Mouse (Mus musculus) liver, embryonic 16.5 days (tissue): Measurements from ENCODE around the gene Epha4. TPM values are rescaled to one million over a fixed set of nuclear protein-coding genes. Genes with fewer than 3 reads are reported as not detected.

ENCODE experiments used
- ATAC-seq: fragments of 200-750 bp; cut with Nextera tagmentation; 2 replicates; pipeline ENCODE4 v1.8.0; 2017; ENCODE audit warnings: low read depth, mild to moderate bottlenecking, moderate number of reproducible peaks, moderate library complexity
- H3K27ac ChIP-seq: fragments of 300-500 bp; sonication (generic); 2 replicates; pipeline ENCODE4 v1.5.1; 2014; ENCODE audit warnings: mild to moderate bottlenecking, low read length
- H3K27me3 ChIP-seq: fragments of 300-500 bp; sonication (generic); 2 replicates; pipeline ENCODE4 v1.6.1; 2014; ENCODE audit warnings: low read depth, low read length, mixed read lengths; ENCODE audit not compliant: control insufficient read depth, insufficient read depth
- H3K36me3 ChIP-seq: fragments of 300-500 bp; sonication (generic); 2 replicates; pipeline ENCODE4 v1.6.1; 2014; ENCODE audit warnings: mild to moderate bottlenecking; ENCODE audit not compliant: control insufficient read depth, insufficient read depth
- H3K4me1 ChIP-seq: fragments of 300-500 bp; sonication (generic); 2 replicates; pipeline ENCODE4 v1.6.1; 2014; ENCODE audit warnings: low read depth, low read length, mixed read lengths; ENCODE audit not compliant: control insufficient read depth
- H3K4me2 ChIP-seq: fragments of 300-500 bp; sonication (generic); 2 replicates; pipeline ENCODE4 v1.6.1; 2014; ENCODE audit warnings: low read depth, low read length, mixed read lengths
- H3K4me3 ChIP-seq: fragments of 300-500 bp; sonication (generic); 2 replicates; pipeline ENCODE4 v1.5.1; 2014; ENCODE audit warnings: low read depth, mild to moderate bottlenecking, low read length
- H3K9ac ChIP-seq: fragments of 300-500 bp; sonication (generic); 2 replicates; pipeline ENCODE4 v1.6.1; 2014; ENCODE audit warnings: low read depth, low read length
- H3K9me3 ChIP-seq: fragments of 300-500 bp; sonication (generic); replicated peaks from 2 replicates; pipeline ENCODE4 v1.6.1; 2016; ENCODE audit warnings: low read length; ENCODE audit not compliant: control insufficient read depth
- WGBS: fragments of 180-500 bp; shearing (Covaris S2); extraction: QIAGEN DNeasy Blood & Tissue Kit; methylation state at CpG from one replicate; pipeline ENCODE4 v1.1.7; 2014; ENCODE audit not compliant: insufficient replicate concordance; 5-methylcytosine and 5-hydroxymethylcytosine counted together
- polyA plus RNA-seq: library from polyadenylated mRNA; unstranded; fragments of >200 nt; fragmentation: Nextera tagmentation; extraction: Ambion mirVana; gene quantifications from 2 replicates; pipeline ENCODE4 v1.2.1, GENCODE M21; 2015

The Epha4 gene
- polyA plus RNA-seq, 1 experiment from 2014 or later = 0.30 TPM

GRCm38 (mm10) chr1:77435045-77435444 lies 79.8 kb downstream of the Epha4 start:
- ATAC-seq = no peak
- Histone ChIP-seq H3K36me3 (no peaks in the 10 kb centered on the region), H3K27me3 (no peaks in the 10 kb centered on the region), H3K4me3 (no peak overlapping the region), H3K9me3 (no peaks in the 10 kb centered on the region), H3K4me2 (no peak overlapping the region), H3K4me1 (no peaks in the 10 kb centered on the region), H3K27ac (no peak overlapping the region), H3K9ac (no peak overlapping the region)
- WGBS = 31% methylated on average over 4 of the region's 4 CpGs

GRCm38 (mm10) chr1:77433148-77433547 lies 81.7 kb downstream of the Epha4 start:
- no peak overlapping the region for H3K27ac ChIP-seq
- WGBS = 74% methylated on average over 3 of the region's 3 CpGs
- H3K36me3 ChIP-seq = no peaks in the 10 kb centered on the region
- H3K4me3 ChIP-seq = no peak overlapping the region
- no peaks in the 10 kb centered on the region for H3K27me3 ChIP-seq
- ATAC-seq = no peak
- H3K4me1 ChIP-seq = no peaks in the 10 kb centered on the region
- H3K9me3 ChIP-seq = no peaks in the 10 kb centered on the region
- no peak overlapping the region for H3K9ac ChIP-seq
- no peak overlapping the region for H3K4me2 ChIP-seq

DNA sequence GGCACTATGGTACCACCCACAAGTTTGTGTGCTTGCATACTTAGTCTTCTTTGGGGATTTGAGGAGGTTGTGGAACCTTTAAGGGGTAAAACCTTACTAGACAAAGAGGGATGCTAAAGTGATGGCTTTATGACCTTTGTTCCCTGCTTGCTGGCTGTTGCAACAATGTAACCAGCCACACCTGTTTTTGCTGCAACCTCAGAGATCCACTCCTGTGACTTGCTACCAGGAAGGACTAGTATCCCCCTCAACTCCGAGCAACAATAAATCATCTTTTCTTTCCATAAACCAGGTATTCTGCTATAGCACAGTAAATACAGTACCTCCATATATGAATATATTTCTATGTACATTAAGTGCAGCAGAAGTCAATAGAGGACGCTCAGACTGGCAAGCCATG lies 82.4 kb downstream of the Epha4 start:
- Histone ChIP-seq H3K36me3 (no peaks in the 10 kb centered on the region), H3K4me3 (no peak overlapping the region), H3K9ac (no peak overlapping the region), H3K27me3 (no peaks in the 10 kb centered on the region), H3K4me2 (no peak overlapping the region), H3K4me1 (no peaks in the 10 kb centered on the region), H3K27ac (no peak overlapping the region), H3K9me3 (no peaks in the 10 kb centered on the region)
- no peak for ATAC-seq
- WGBS = 60% methylated on average over 2 of the region's 2 CpGs

GRCm38 (mm10) chr1:77429174-77429573 lies 85.7 kb downstream of the Epha4 start:
- no peak overlapping the region for H3K27ac ChIP-seq
- no peak overlapping the region for H3K4me2 ChIP-seq
- H3K9me3 ChIP-seq = no peaks in the 10 kb centered on the region
- H3K4me3 ChIP-seq = no peak overlapping the region
- no peak for ATAC-seq
- no peak overlapping the region for H3K9ac ChIP-seq
- WGBS = 72% methylated on average over 6 of the region's 6 CpGs
- no peaks in the 10 kb centered on the region for H3K27me3 ChIP-seq
- no peaks in the 10 kb centered on the region for H3K4me1 ChIP-seq
- H3K36me3 ChIP-seq = no peaks in the 10 kb centered on the region

DNA sequence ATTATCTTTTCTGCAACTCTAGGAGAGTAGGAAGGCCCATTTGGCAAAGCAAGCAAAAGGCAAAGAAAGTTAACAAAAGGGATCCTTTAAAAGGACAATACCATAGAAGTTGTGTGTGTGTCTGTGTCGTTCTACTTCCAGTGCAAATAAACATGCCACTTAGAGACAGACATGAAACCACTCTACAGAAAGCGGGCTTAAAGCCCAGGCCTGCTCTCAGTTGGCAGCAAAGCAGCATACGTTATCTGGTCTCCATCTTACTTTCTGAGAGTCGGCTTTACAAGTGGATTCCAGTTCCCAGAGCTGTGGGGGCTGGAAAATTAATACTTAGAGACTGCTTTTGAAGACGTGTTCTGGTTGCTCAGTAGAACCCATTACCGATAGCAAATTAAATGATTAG lies 87.9 kb downstream of the Epha4 start:
- H3K4me2 ChIP-seq = no peak overlapping the region
- no peak for ATAC-seq
- H3K4me1 ChIP-seq = no peaks in the 10 kb centered on the region
- WGBS = 59% methylated on average over 6 of the region's 6 CpGs
- H3K36me3 ChIP-seq = no peaks in the 10 kb centered on the region
- no peak overlapping the region for H3K4me3 ChIP-seq
- no peaks in the 10 kb centered on the region for H3K9me3 ChIP-seq
- no peak overlapping the region for H3K9ac ChIP-seq
- no peak overlapping the region for H3K27ac ChIP-seq
- no peaks in the 10 kb centered on the region for H3K27me3 ChIP-seq

DNA sequence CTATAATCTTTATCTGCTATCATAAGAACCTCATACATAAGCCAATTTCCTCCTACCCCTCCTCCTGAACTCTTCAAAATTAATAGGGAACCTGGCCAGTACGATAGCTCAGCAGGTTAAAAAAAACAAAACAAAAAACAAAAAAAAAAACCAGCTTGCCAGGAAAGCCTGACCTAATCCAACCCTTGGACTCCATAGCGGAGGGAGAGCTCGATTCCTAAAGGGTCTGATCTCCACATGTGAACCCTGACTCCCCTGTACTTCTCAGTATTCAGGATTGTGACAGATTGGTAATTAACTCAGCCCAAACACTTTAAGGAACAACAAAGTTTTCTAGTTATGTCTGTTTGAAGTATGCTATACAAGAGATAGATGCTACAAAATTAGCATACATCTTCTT lies 89.7 kb downstream of the Epha4 start:
- H3K9ac ChIP-seq = no peak overlapping the region
- no peak overlapping the region for H3K27ac ChIP-seq
- no peaks in the 10 kb centered on the region for H3K36me3 ChIP-seq
- H3K4me3 ChIP-seq = no peak overlapping the region
- ATAC-seq = no peak
- H3K9me3 ChIP-seq = no peaks in the 10 kb centered on the region
- 64% methylated on average over 3 of the region's 3 CpGs for WGBS
- no peaks in the 10 kb centered on the region for H3K27me3 ChIP-seq
- H3K4me2 ChIP-seq = no peak overlapping the region
- no peaks in the 10 kb centered on the region for H3K4me1 ChIP-seq

GRCm38 (mm10) chr1:77421081-77421480 lies 93.8 kb downstream of the Epha4 start:
- Histone ChIP-seq H3K4me3 (no peak overlapping the region), H3K9ac (no peak overlapping the region), H3K4me2 (no peak overlapping the region), H3K36me3 (no peaks in the 10 kb centered on the region), H3K4me1 (no peaks in the 10 kb centered on the region), H3K27ac (no peak overlapping the region), H3K9me3 (no peaks in the 10 kb centered on the region), H3K27me3 (no peaks in the 10 kb centered on the region)
- WGBS = 53% methylated on average over 3 of the region's 3 CpGs
- no peak for ATAC-seq

GRCm38 (mm10) chr1:77420348-77420747 lies 94.5 kb downstream of the Epha4 start:
- ATAC-seq = no peak
- Histone ChIP-seq H3K4me3 (no peak overlapping the region), H3K27me3 (no peaks in the 10 kb centered on the region), H3K36me3 (no peaks in the 10 kb centered on the region), H3K4me1 (no peaks in the 10 kb centered on the region), H3K27ac (no peak overlapping the region), H3K9ac (no peak overlapping the region), H3K9me3 (no peaks in the 10 kb centered on the region), H3K4me2 (no peak overlapping the region)
- 61% methylated on average over 2 of the region's 2 CpGs for WGBS

- 15% methylated on average over 4 of the region's 4 CpGs for WGBS
- H3K4me3 ChIP-seq = no peak overlapping the region
Measured at GRCm38 (mm10) chr1:77416872-77417271, 98.0 kb downstream of the Epha4 start.

More at GRCm38 (mm10) chr1:77416872-77417271, 98.0 kb downstream of the Epha4 start:
- no peaks in the 10 kb centered on the region for H3K9me3 ChIP-seq
- H3K27me3 ChIP-seq = no peaks in the 10 kb centered on the region
- ATAC-seq = no peak
- no peak overlapping the region for H3K27ac ChIP-seq
- H3K36me3 ChIP-seq = no peaks in the 10 kb centered on the region
- H3K4me1 ChIP-seq = no peaks in the 10 kb centered on the region
- no peak overlapping the region for H3K4me2 ChIP-seq
- H3K9ac ChIP-seq = no peak overlapping the region
